Mouse (Mus musculus): Measurements from ENCODE around the gene Dtx1. TPM values are rescaled to one million over a fixed set of nuclear protein-coding genes. Genes with fewer than 3 reads are reported as not detected.

Dtx1 gene
- polyA plus RNA-seq, 1 experiment from 2014 or later: 34.2 TPM

- peaks cover 11% of the 10 kb centered on the region for H3K4me1 ChIP-seq (replicated peaks)
- no peak within 1 kb of the TSS for H3K27ac ChIP-seq
- H3K36me3 ChIP-seq: no peaks in the 10 kb centered on the region
- H3K4me2 ChIP-seq (replicated peaks): peak within 1 kb of the TSS; percentile 45
- peaks cover 60% of the 10 kb centered on the region for H3K27me3 ChIP-seq
- WGBS: under 1% methylated on average over 50 of the region's 53 CpGs
- ATAC-seq: peak; percentile 71; the same call in 1 of the 2 replicates
- no peaks in the 10 kb centered on the region for H3K9me3 ChIP-seq
- peak within 1 kb of the TSS; percentile 23 for H3K4me3 ChIP-seq (replicated peaks)
- no peak within 1 kb of the TSS; the same call in 1 of the 2 replicates for H3K9ac ChIP-seq (replicated peaks)
Measured at GRCm38 (mm10) chr5:120648569-120649373, 63.0 kb downstream of the Dtx1 start, which contains the start of gene Rasal1. TSS of gene Rasal1 (plus strand) at chr5:120648812.

- WGBS: 42% methylated on average over 12 of the region's 12 CpGs
Measured at GRCm38 (mm10) chr5:120647814-120648491, 63.8 kb downstream of the Dtx1 start.

GRCm38 (mm10) chr5:120647361-120647760 is 64.4 kb downstream of the Dtx1 start:
- peaks cover 60% of the 10 kb centered on the region for H3K27me3 ChIP-seq
- WGBS: 87% methylated on average over 3 of the region's 4 CpGs
- no peak overlapping the region for H3K4me2 ChIP-seq (replicated peaks)
- H3K9me3 ChIP-seq: no peaks in the 10 kb centered on the region
- no peak overlapping the region for H3K4me3 ChIP-seq (replicated peaks)
- H3K9ac ChIP-seq (replicated peaks): no peak overlapping the region
- no peaks in the 10 kb centered on the region for H3K36me3 ChIP-seq
- no peak for ATAC-seq
- peaks cover 11% of the 10 kb centered on the region for H3K4me1 ChIP-seq (replicated peaks)
- H3K27ac ChIP-seq: no peak overlapping the region

More at GRCm38 (mm10) chr5:120647814-120648491, 63.8 kb downstream of the Dtx1 start:
- Histone ChIP-seq H3K27ac (no peak overlapping the region), H3K36me3 (no peaks in the 10 kb centered on the region), H3K9ac (replicated peaks) (no peak overlapping the region), H3K4me2 (replicated peaks) (no peak overlapping the region), H3K4me1 (replicated peaks) (peaks cover 11% of the 10 kb centered on the region), H3K27me3 (peaks cover 60% of the 10 kb centered on the region), H3K9me3 (no peaks in the 10 kb centered on the region), H3K4me3 (replicated peaks) (no peak overlapping the region)
- no peak for ATAC-seq

GRCm38 (mm10) chr5:120645851-120646250 is 65.9 kb downstream of the Dtx1 start:
- H3K9me3 ChIP-seq: no peaks in the 10 kb centered on the region
- no peak overlapping the region for H3K4me2 ChIP-seq (replicated peaks)
- WGBS: 64% methylated on average over 6 of the region's 6 CpGs
- H3K27me3 ChIP-seq: peaks cover 48% of the 10 kb centered on the region
- no peak overlapping the region for H3K4me3 ChIP-seq (replicated peaks)
- no peak overlapping the region for H3K9ac ChIP-seq (replicated peaks)
- H3K27ac ChIP-seq: no peak overlapping the region
- H3K4me1 ChIP-seq (replicated peaks): peaks cover 11% of the 10 kb centered on the region
- no peak for ATAC-seq
- no peaks in the 10 kb centered on the region for H3K36me3 ChIP-seq

GRCm38 (mm10) chr5:120644227-120644626 is 67.5 kb downstream of the Dtx1 start:
- Histone ChIP-seq H3K4me1 (replicated peaks) (peaks cover 7% of the 10 kb centered on the region), H3K4me2 (replicated peaks) (no peak overlapping the region), H3K27ac (no peak overlapping the region), H3K27me3 (peaks cover 32% of the 10 kb centered on the region), H3K4me3 (replicated peaks) (no peak overlapping the region), H3K36me3 (no peaks in the 10 kb centered on the region), H3K9me3 (no peaks in the 10 kb centered on the region), H3K9ac (replicated peaks) (no peak overlapping the region)
- WGBS: 91% methylated on average over 3 of the region's 3 CpGs
- no peak for ATAC-seq

GRCm38 (mm10) chr5:120643365-120644085 is 68.2 kb downstream of the Dtx1 start:
- 74% methylated on average over 14 of the region's 14 CpGs for WGBS

GRCm38 (mm10) chr5:120640094-120640493 is 71.6 kb downstream of the Dtx1 start:
- no peaks in the 10 kb centered on the region for H3K36me3 ChIP-seq
- no peak for ATAC-seq
- H3K4me3 ChIP-seq (replicated peaks): no peak overlapping the region
- no peaks in the 10 kb centered on the region for H3K9me3 ChIP-seq
- no peaks in the 10 kb centered on the region for H3K4me1 ChIP-seq (replicated peaks)
- no peaks in the 10 kb centered on the region for H3K27me3 ChIP-seq
- 90% methylated on average over 7 of the region's 7 CpGs for WGBS
- H3K9ac ChIP-seq (replicated peaks): no peak overlapping the region
- H3K27ac ChIP-seq: no peak overlapping the region
- H3K4me2 ChIP-seq (replicated peaks): no peak overlapping the region

More at GRCm38 (mm10) chr5:120643365-120644085, 68.2 kb downstream of the Dtx1 start:
- Histone ChIP-seq H3K9ac (replicated peaks) (no peak overlapping the region), H3K27ac (no peak overlapping the region), H3K9me3 (no peaks in the 10 kb centered on the region), H3K4me3 (replicated peaks) (no peak overlapping the region), H3K27me3 (peaks cover 25% of the 10 kb centered on the region), H3K4me1 (replicated peaks) (peaks cover under 1% of the 10 kb centered on the region), H3K36me3 (no peaks in the 10 kb centered on the region), H3K4me2 (replicated peaks) (no peak overlapping the region)
- ATAC-seq: no peak

- Histone ChIP-seq H3K36me3 (no peaks in the 10 kb centered on the region), H3K4me2 (replicated peaks) (no peak overlapping the region), H3K4me1 (replicated peaks) (peaks cover 6% of the 10 kb centered on the region), H3K9ac (replicated peaks) (no peak overlapping the region), H3K27ac (no peak overlapping the region), H3K27me3 (peaks cover 5% of the 10 kb centered on the region; the same call in 1 of the 2 replicates), H3K4me3 (replicated peaks) (no peak overlapping the region), H3K9me3 (no peaks in the 10 kb centered on the region)
- 92% methylated on average over 5 of the region's 5 CpGs for WGBS
- ATAC-seq: no peak
Measured at GRCm38 (mm10) chr5:120635633-120636032, 76.1 kb downstream of the Dtx1 start.

GRCm38 (mm10) chr5:120634860-120635259 is 76.9 kb downstream of the Dtx1 start:
- Histone ChIP-seq H3K4me2 (replicated peaks) (no peak overlapping the region), H3K27me3 (peaks cover 12% of the 10 kb centered on the region), H3K36me3 (no peaks in the 10 kb centered on the region), H3K9ac (replicated peaks) (no peak overlapping the region), H3K27ac (no peak overlapping the region), H3K4me1 (replicated peaks) (peaks cover 6% of the 10 kb centered on the region), H3K9me3 (no peaks in the 10 kb centered on the region), H3K4me3 (replicated peaks) (no peak overlapping the region)
- no peak for ATAC-seq
- WGBS: 49% methylated on average over 5 of the region's 5 CpGs

GRCm38 (mm10) chr5:120634131-120634530 is 77.6 kb downstream of the Dtx1 start, which contains the start of gene Cfap73:
TSS of gene Cfap73 (minus strand) at chr5:120634235.
- peaks cover 13% of the 10 kb centered on the region for H3K27me3 ChIP-seq
- 0 out of 2 replicates have a peak, but pooled peaks cover under 1% of the 10 kb centered on the region for H3K36me3 ChIP-seq
- no peak within 1 kb of the TSS for H3K9ac ChIP-seq (replicated peaks)
- no peak for ATAC-seq
- H3K4me2 ChIP-seq (replicated peaks): no peak within 1 kb of the TSS
- peaks cover 6% of the 10 kb centered on the region for H3K4me1 ChIP-seq (replicated peaks)
- H3K27ac ChIP-seq: no peak within 1 kb of the TSS
- 52% methylated on average over 9 of the region's 9 CpGs for WGBS
- no peak within 1 kb of the TSS for H3K4me3 ChIP-seq (replicated peaks)
- no peaks in the 10 kb centered on the region for H3K9me3 ChIP-seq

GRCm38 (mm10) chr5:120631892-120632291 is 79.8 kb downstream of the Dtx1 start:
- Histone ChIP-seq H3K36me3 (peaks cover 17% of the 10 kb centered on the region), H3K9me3 (no peaks in the 10 kb centered on the region), H3K4me3 (replicated peaks) (no peak overlapping the region), H3K4me2 (replicated peaks) (no peak overlapping the region), H3K27ac (no peak overlapping the region), H3K4me1 (replicated peaks) (peaks cover 18% of the 10 kb centered on the region), H3K27me3 (peaks cover 13% of the 10 kb centered on the region), H3K9ac (replicated peaks) (no peak overlapping the region)
- no peak for ATAC-seq
- 90% methylated on average over 5 of the region's 5 CpGs for WGBS
